Mouse (Mus musculus) limb, embryonic 11.5 days (tissue): ENCODE data around the gene Evi5. TPM values are rescaled to one million over a fixed set of nuclear protein-coding genes. Genes with fewer than 3 reads are reported as not detected.

ENCODE experiments used
- ATAC-seq: fragments of 200-750 bp; cut with Nextera tagmentation; 2 replicates; pipeline ENCODE4 v1.8.0; 2017; ENCODE audit warnings: low read depth; ENCODE audit not compliant: insufficient number of reproducible peaks, low FRiP score, low TSS enrichment
- DNase-seq: peaks from one replicate; pipeline ENCODE4 v3.0.0-alpha.2; 2015; ENCODE audit warnings: low spot score
- H3K27ac ChIP-seq: fragments of 300-500 bp; sonication (generic); replicated peaks from 2 replicates; pipeline ENCODE4 v1.5.1; 2014; ENCODE audit warnings: low read depth, mild to moderate bottlenecking, low read length
- H3K27me3 ChIP-seq: fragments of 300-500 bp; sonication (generic); 2 replicates; pipeline ENCODE4 v1.6.1; 2014; ENCODE audit warnings: mild to moderate bottlenecking, low read length, mixed read lengths; ENCODE audit not compliant: control insufficient read depth, insufficient read depth
- H3K36me3 ChIP-seq: fragments of 300-500 bp; sonication (generic); 2 replicates; pipeline ENCODE4 v1.6.1; 2014; ENCODE audit warnings: mild to moderate bottlenecking, low read length, moderate library complexity, mixed read lengths; ENCODE audit not compliant: control insufficient read depth, insufficient read depth
- H3K4me1 ChIP-seq: fragments of 300-500 bp; sonication (generic); 2 replicates; pipeline ENCODE4 v1.6.1; 2014; ENCODE audit warnings: low read length, mixed read lengths; ENCODE audit not compliant: control insufficient read depth, insufficient read depth
- H3K4me2 ChIP-seq: fragments of 300-500 bp; sonication (generic); 2 replicates; pipeline ENCODE4 v1.6.1; 2014; ENCODE audit warnings: low read depth, mild to moderate bottlenecking, moderate library complexity; ENCODE audit not compliant: severe bottlenecking
- H3K4me3 ChIP-seq: fragments of 300-500 bp; sonication (generic); 2 replicates; pipeline ENCODE4 v1.5.1; 2014; ENCODE audit warnings: low read depth, low read length
- H3K9ac ChIP-seq: fragments of 300-500 bp; sonication (generic); 2 replicates; pipeline ENCODE4 v1.6.1; 2014; ENCODE audit warnings: mild to moderate bottlenecking, low read length
- H3K9me3 ChIP-seq: fragments of 300-500 bp; sonication (generic); 2 replicates; pipeline ENCODE4 v1.6.1; 2016; ENCODE audit warnings: low read length; ENCODE audit not compliant: control insufficient read depth
- WGBS: fragments of 180-500 bp; shearing (Covaris S2); extraction: QIAGEN DNeasy Blood & Tissue Kit; methylation state at CpG from one replicate; pipeline ENCODE4 v1.1.7; 2014; 5-methylcytosine and 5-hydroxymethylcytosine counted together
- polyA plus RNA-seq: library from polyadenylated mRNA; unstranded; fragments of >200 nt; fragmentation: Nextera tagmentation; extraction: Ambion mirVana; gene quantifications from 2 replicates; pipeline ENCODE4 v1.2.1, GENCODE M21; 2014

Evi5 gene
- polyA plus RNA-seq, 1 experiment from 2014 or later = 66.9 TPM

GRCm38 (mm10) chr5:107739023-107739422 is 135.9 kb downstream of the Evi5 start:
- no peaks in the 10 kb centered on the region for H3K36me3 ChIP-seq
- no peaks in the 10 kb centered on the region for H3K9me3 ChIP-seq
- WGBS = 95% methylated on average over 5 of the region's 5 CpGs
- no peak overlapping the region for H3K27ac ChIP-seq
- H3K9ac ChIP-seq = no peak overlapping the region
- no peak for DNase-seq
- H3K4me3 ChIP-seq = no peak overlapping the region
- ATAC-seq = no peak
- no peak overlapping the region for H3K4me2 ChIP-seq
- H3K27me3 ChIP-seq = no peaks in the 10 kb centered on the region
- no peaks in the 10 kb centered on the region for H3K4me1 ChIP-seq

- 76% methylated on average over 3 of the region's 3 CpGs for WGBS
- H3K27me3 ChIP-seq = no peaks in the 10 kb centered on the region
Measured at GRCm38 (mm10) chr5:107738296-107738695, 136.6 kb downstream of the Evi5 start.

GRCm38 (mm10) chr5:107736171-107736570 is 138.7 kb downstream of the Evi5 start:
- H3K27ac ChIP-seq = no peak overlapping the region
- WGBS = 78% methylated on average over 5 of the region's 5 CpGs

More at GRCm38 (mm10) chr5:107738296-107738695, 136.6 kb downstream of the Evi5 start:
- Histone ChIP-seq H3K9me3 (no peaks in the 10 kb centered on the region), H3K4me3 (no peak overlapping the region), H3K4me2 (no peak overlapping the region), H3K36me3 (no peaks in the 10 kb centered on the region), H3K4me1 (no peaks in the 10 kb centered on the region), H3K9ac (no peak overlapping the region), H3K27ac (no peak overlapping the region)
- DNase-seq (no peak), ATAC-seq (no peak)

GRCm38 (mm10) chr5:107731844-107732243 is 143.1 kb downstream of the Evi5 start:
- H3K36me3 ChIP-seq = no peaks in the 10 kb centered on the region
- H3K4me2 ChIP-seq = no peak overlapping the region
- H3K9ac ChIP-seq = no peak overlapping the region
- ATAC-seq (no peak), DNase-seq (no peak)
- H3K27me3 ChIP-seq = peaks cover 24% of the 10 kb centered on the region
- no peaks in the 10 kb centered on the region for H3K9me3 ChIP-seq
- H3K27ac ChIP-seq = no peak overlapping the region
- H3K4me1 ChIP-seq = peaks cover under 1% of the 10 kb centered on the region; the same call in 1 of the 2 replicates
- WGBS = 35% methylated on average over 2 of the region's 2 CpGs
- H3K4me3 ChIP-seq = no peak overlapping the region

More at GRCm38 (mm10) chr5:107736171-107736570, 138.7 kb downstream of the Evi5 start:
- no peak overlapping the region for H3K4me3 ChIP-seq
- no peak overlapping the region for H3K4me2 ChIP-seq
- no peaks in the 10 kb centered on the region for H3K4me1 ChIP-seq
- H3K9me3 ChIP-seq = no peaks in the 10 kb centered on the region
- no peak for ATAC-seq
- H3K36me3 ChIP-seq = no peaks in the 10 kb centered on the region
- no peaks in the 10 kb centered on the region for H3K27me3 ChIP-seq
- DNase-seq = no peak
- H3K9ac ChIP-seq = no peak overlapping the region

- DNase-seq (no peak), ATAC-seq (no peak)
- Histone ChIP-seq H3K36me3 (no peaks in the 10 kb centered on the region), H3K9ac (no peak overlapping the region), H3K4me2 (no peak overlapping the region), H3K27ac (no peak overlapping the region), H3K4me3 (no peak overlapping the region), H3K4me1 (peaks cover 4% of the 10 kb centered on the region; the same call in 1 of the 2 replicates), H3K27me3 (peaks cover 28% of the 10 kb centered on the region), H3K9me3 (no peaks in the 10 kb centered on the region)
- 60% methylated on average over 3 of the region's 3 CpGs for WGBS
Measured at GRCm38 (mm10) chr5:107731408-107731807, 143.5 kb downstream of the Evi5 start.

GRCm38 (mm10) chr5:107727007-107727402 is 147.9 kb downstream of the Evi5 start:
- 19% methylated on average over 12 of the region's 12 CpGs for WGBS
- Histone ChIP-seq H3K4me3 (peak overlapping the region; percentile 24), H3K4me1 (peaks cover 25% of the 10 kb centered on the region)

GRCm38 (mm10) chr5:107726281-107727006 is 148.5 kb downstream of the Evi5 start:
- DNase-seq = peak; percentile 58
- Histone ChIP-seq H3K36me3 (no peaks in the 10 kb centered on the region), H3K27ac (no peak overlapping the region), H3K4me1 (peaks cover 27% of the 10 kb centered on the region), H3K4me2 (peak overlapping the region; percentile 3; the same call in 1 of the 2 replicates), H3K27me3 (peaks cover 76% of the 10 kb centered on the region), H3K9ac (no peak overlapping the region), H3K4me3 (peak overlapping the region; percentile 24), H3K9me3 (no peaks in the 10 kb centered on the region)
- no peak for ATAC-seq
- WGBS = under 1% methylated on average over 57 of the region's 57 CpGs

More at GRCm38 (mm10) chr5:107727007-107727402, 147.9 kb downstream of the Evi5 start:
- Histone ChIP-seq H3K27ac (no peak overlapping the region), H3K4me2 (peak overlapping the region; percentile 3; the same call in 1 of the 2 replicates), H3K27me3 (peaks cover 71% of the 10 kb centered on the region), H3K9ac (no peak overlapping the region), H3K9me3 (no peaks in the 10 kb centered on the region), H3K36me3 (no peaks in the 10 kb centered on the region)
- DNase-seq (no peak), ATAC-seq (no peak)

GRCm38 (mm10) chr5:107725435-107726261 is 149.3 kb downstream of the Evi5 start, which contains the start of gene Gfi1:
TSS of gene Gfi1 (minus strand) at chr5:107726036.
- H3K9ac ChIP-seq = no peak within 1 kb of the TSS
- H3K4me3 ChIP-seq = peak within 1 kb of the TSS; percentile 24
- peak within 1 kb of the TSS; percentile 43 for H3K4me2 ChIP-seq
- H3K27me3 ChIP-seq = peaks cover 84% of the 10 kb centered on the region
- H3K4me1 ChIP-seq = peaks cover 32% of the 10 kb centered on the region
- no peaks in the 10 kb centered on the region for H3K36me3 ChIP-seq
- DNase-seq (peak; percentile 67), ATAC-seq (no peak)
- H3K27ac ChIP-seq = no peak within 1 kb of the TSS
- WGBS = 1% methylated on average over 37 of the region's 41 CpGs
- no peaks in the 10 kb centered on the region for H3K9me3 ChIP-seq
